Mouse (Mus musculus) embryonic fibroblast, embryonic 13.5 days (primary cell): ENCODE measurements around the gene Cyp1a2.

Source experiments
- CTCF ChIP-seq: IDR thresholded peaks from 2 replicates; pipeline ENCODE4 v1.5.1; 2011; ENCODE audit warnings: mild to moderate bottlenecking, control low read depth, low read length, moderate library complexity, borderline replicate concordance; ENCODE audit not compliant: insufficient read depth
- POLR2A ChIP-seq: IDR thresholded peaks from 2 replicates; pipeline ENCODE4 v1.6.1; 2011; ENCODE audit warnings: low read depth, mild to moderate bottlenecking, control low read depth, low read length, moderate library complexity

DNA sequence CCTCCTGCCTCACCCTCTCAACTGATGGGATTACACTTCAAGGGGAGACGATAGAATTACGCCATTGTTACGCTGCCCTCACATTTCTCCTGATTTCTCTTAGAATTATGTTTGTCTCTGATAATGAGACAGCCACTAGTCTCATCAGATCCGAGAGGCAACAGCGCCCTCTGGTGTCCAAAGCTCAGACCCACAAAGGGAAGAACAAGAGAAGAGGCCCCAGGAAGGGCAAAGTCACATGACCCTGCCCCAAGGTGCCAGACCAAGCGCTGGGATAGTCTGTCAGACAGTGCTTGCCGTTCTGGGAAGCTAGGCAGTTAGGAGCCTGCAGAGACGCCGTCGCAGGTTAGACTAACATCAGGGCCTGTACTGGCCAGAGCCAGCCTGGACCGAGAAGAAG is 27.8 kb downstream of the Cyp1a2 start:
- TF ChIP-seq CTCF: peak; percentile 72; the same call in 1 of the 2 replicates
- TF ChIP-seq POLR2A: peak; percentile 55
